15 mouse cellular contexts compared by ENCODE assay signal in the genomic region with DNA sequence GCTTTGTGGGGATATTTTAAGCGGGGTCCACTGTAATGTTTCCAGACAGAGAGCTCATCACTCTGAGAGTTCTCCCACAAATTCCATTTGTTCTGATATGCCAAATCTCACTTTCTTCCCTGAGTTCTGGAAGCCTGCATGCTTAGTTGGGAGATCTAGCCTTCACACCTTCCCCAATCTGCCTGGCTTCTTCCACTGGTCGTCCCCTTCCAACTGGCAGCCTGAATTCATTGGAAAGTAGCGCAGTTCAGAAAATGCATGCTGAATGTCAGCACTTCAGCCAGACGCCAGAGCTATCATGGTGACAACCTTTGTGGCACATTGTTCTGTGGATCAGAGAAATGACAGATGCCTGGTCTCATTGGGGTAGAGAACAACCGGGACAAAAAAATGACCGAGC.
"Had no signal": no experiment of that assay in that cellular context is flagged by ENCODE, and none has a peak within 500 bp of the region (broad histone marks: within the 10 kb centered on the region; RNA-seq: fewer than 3 reads in every experiment).

No protein-coding gene starts in this region.

- H3K27me3 ChIP-seq: neural tube, embryonic 15.5 days; stomach, embryonic 15.5 days had no signal

- H3K27ac ChIP-seq: neural tube, embryonic 15.5 days; stomach, embryonic 15.5 days; stomach, postnatal 0 days had no signal

- H3K9me3 ChIP-seq: neural tube, embryonic 15.5 days; stomach, embryonic 15.5 days had no signal

- DNase-seq: retina, postnatal 1 day; right cerebral cortex, adult 18-20 months; right cerebral cortex, postnatal 14 days; right cerebral cortex, postnatal 25 days; right cerebral cortex, postnatal 4 days; spleen, adult 18-20 months; thymus, adult 18-20 months; thymus, adult 2 months; thymus, postnatal 14 days; thymus, postnatal 25 days; thymus, postnatal 36 days; thymus, postnatal 4 days had no signal

- H3K9ac ChIP-seq: neural tube, embryonic 15.5 days; stomach, embryonic 15.5 days had no signal

- H3K4me2 ChIP-seq: neural tube, embryonic 15.5 days; stomach, embryonic 15.5 days had no signal

- H3K4me3 ChIP-seq: neural tube, embryonic 15.5 days; stomach, embryonic 15.5 days had no signal

- H3K4me1 ChIP-seq: neural tube, embryonic 15.5 days; stomach, embryonic 15.5 days had no signal

- H3K36me3 ChIP-seq: neural tube, embryonic 15.5 days; stomach, embryonic 15.5 days had no signal
